Mouse (Mus musculus): Measurements from ENCODE around the gene Mpp4. TPM values are rescaled to one million over a fixed set of nuclear protein-coding genes. Genes with fewer than 3 reads are reported as not detected.

Mpp4 gene
- 0.11 TPM in 1 of 2 replicates, not detected in the other for total RNA-seq (2015)
- not detected in 2 replicates for total RNA-seq (2017)

DNA sequence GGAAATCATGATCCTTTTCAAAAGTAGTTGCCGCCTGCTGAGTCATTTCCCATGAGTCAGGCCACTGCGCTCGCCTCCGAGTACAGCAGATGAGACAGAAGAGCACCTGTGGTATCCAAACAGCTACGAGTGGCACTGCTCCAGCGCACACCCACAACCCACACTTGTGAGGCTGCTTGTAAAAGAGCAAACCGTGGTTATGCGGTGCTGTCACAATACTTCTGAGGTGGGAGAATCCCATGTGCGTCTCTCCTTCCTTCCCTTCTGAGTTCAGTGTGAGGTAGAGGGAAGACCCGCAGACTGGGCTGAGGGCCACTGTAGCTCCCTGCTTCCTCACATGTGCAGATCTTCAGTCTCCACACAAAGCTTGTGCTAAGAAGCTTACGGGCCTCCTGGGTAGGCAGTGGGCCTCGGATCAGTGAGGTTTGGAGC lies at the start of gene Mpp4:
Gene Mpp4 (minus strand): TSS at position 360 of the 432 bp plus-strand sequence.
- ATAC-seq (ENCODE audit: poor library complexity, severe bottlenecking): peak; percentile 59

DNA sequence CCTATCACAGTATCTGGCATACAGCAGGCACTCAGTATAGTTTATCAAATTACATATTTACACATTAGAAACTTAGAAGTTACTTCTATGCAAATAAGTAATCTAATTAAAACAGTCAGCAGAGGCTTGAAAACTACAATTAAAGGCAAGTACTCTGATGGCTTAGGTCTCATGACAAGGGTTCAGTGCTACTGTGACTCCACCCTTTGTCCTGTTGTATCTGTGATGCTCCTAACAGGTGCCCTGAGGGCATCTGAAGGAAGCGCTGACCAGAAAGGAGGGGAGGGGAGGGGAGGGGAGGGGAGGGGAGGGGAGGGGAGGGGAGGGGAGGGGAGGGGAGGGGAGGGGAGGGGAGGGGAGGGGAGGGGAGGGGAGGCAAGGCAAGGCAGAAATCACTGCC lies 49.8 kb upstream of the Mpp4 start:
- no peak for ATAC-seq (ENCODE audit: poor library complexity, severe bottlenecking)

DNA sequence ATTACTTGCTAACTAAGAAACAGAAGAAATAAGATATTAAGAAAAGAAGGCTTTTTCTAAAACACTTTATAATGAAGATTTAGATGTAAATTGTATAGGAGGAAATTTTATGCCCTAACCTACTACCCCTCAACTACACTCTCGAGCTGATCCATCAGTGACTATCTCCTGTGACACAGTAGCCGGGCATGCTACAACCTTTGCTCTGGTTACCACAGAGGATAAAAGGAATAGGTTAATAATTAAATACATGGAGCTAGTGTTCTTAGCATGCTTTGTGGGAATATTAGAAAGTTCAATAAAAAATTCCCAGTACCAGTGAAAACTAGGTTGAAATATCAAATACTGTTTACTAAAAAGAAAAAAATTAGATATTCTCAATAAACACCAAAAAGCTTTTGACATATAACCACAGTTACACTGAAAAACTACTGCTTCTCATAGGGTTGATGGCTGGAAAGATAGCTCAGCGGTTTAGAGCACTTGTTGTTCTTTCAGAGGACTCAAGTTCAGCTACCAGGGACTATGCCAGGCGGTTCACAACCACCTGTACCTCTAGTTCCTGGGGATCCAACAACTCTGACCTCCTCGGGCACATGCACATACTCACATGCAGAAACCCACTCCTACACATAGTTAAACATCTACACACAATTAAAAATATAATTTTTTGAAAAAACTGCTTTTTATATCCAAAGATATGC lies 49.0 kb upstream of the Mpp4 start:
- no peak for ATAC-seq (ENCODE audit: poor library complexity, severe bottlenecking)

DNA sequence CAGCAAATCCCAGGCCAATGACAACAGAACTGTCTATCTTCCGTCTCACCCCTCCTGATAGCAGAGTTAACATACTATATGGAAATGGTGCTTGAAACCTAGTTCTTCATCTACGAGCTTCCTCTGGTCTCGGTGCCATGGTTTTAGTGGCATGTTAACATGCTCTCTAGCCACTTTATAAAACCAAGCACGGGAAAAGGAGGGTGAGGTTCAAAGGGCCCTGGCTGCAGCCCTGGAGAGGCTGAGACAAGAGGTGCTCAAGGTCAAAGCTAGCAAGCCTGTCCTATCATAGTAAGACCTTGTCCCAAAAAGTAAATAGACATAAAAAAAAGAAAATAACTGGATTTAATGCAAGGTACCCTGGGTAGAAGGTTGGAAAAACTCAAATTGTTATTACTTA lies 48.5 kb upstream of the Mpp4 start:
- no peak for ATAC-seq (ENCODE audit: poor library complexity, severe bottlenecking)

- no peak for ATAC-seq (ENCODE audit: poor library complexity, severe bottlenecking)
These were observed 45.1 kb upstream of the Mpp4 start for GRCm38 (mm10) chr1:59208331-59208730.

DNA sequence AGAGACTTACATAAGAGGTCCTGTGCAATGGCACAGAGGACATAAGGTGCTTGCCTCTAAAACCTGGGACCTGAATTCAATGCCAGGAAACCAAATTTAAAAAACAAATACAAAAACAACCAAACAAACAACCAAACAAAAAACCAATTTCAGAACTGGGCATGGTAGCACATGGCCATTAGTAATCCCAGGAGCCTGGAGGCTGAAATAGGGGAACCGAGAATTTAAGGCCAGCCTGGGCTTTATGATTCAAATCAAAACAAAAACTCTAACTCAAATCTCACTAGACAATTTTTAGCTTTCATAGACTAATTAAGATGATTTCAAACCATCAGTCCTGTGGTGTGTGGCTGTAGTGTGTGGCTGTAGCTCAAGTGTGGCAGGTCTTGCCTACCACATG lies 41.3 kb upstream of the Mpp4 start:
- ATAC-seq (ENCODE audit: poor library complexity, severe bottlenecking): no peak

- no peak for ATAC-seq (ENCODE audit: poor library complexity, severe bottlenecking)
These were observed 39.2 kb upstream of the Mpp4 start for GRCm38 (mm10) chr1:59202367-59202766.

DNA sequence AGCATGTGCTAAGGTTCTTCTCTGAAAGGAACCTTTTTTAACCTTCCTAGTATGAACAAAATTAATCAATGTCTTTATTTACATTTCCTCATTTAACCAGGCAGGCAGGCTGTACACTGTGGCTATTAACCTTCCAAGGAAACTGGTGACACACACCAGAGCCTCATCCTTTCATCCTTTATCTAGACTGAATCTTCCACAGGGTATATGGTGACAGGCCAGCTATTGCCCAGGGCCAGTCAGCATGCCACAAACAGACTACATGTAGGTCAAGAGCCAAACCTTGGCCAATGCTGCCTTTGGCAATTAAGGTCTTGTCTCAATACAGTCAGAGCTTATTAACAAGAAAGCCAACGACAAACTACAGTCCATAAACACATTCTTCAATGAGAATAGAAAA lies 38.4 kb upstream of the Mpp4 start:
- no peak for ATAC-seq (ENCODE audit: poor library complexity, severe bottlenecking)

- no peak for ATAC-seq (ENCODE audit: poor library complexity, severe bottlenecking)
These were observed 37.8 kb upstream of the Mpp4 start for GRCm38 (mm10) chr1:59200960-59201359.

- no peak for ATAC-seq (ENCODE audit: poor library complexity, severe bottlenecking)
These were observed 31.8 kb upstream of the Mpp4 start for GRCm38 (mm10) chr1:59194979-59195378.

GRCm38 (mm10) chr1:59187786-59188185 lies 24.6 kb upstream of the Mpp4 start:
- ATAC-seq (ENCODE audit: poor library complexity, severe bottlenecking): no peak

DNA sequence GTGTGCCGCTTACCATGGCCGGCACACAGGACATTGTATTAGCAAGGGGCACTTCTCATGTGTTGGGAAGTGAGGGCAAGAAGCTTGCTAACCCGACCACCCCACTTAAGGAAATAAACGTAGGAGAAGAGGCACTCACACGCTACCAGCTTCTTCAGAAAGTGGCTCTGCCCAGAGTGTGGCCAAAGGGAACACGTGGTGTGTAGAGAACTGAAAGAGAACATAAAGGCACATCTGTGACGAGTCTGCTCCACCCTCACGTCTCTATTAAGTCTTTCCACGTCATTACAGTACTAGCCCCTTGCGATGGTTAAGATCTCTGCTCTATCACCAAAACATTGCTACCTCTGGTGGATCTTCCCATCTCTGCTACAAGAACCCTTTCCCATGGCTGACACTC lies 23.1 kb upstream of the Mpp4 start:
- ATAC-seq (ENCODE audit: poor library complexity, severe bottlenecking): no peak

- ATAC-seq (ENCODE audit: poor library complexity, severe bottlenecking): no peak
These were observed 22.2 kb upstream of the Mpp4 start for GRCm38 (mm10) chr1:59185410-59185809.

GRCm38 (mm10) chr1:59183045-59183444 lies 19.9 kb upstream of the Mpp4 start:
- ATAC-seq (ENCODE audit: poor library complexity, severe bottlenecking): no peak

DNA sequence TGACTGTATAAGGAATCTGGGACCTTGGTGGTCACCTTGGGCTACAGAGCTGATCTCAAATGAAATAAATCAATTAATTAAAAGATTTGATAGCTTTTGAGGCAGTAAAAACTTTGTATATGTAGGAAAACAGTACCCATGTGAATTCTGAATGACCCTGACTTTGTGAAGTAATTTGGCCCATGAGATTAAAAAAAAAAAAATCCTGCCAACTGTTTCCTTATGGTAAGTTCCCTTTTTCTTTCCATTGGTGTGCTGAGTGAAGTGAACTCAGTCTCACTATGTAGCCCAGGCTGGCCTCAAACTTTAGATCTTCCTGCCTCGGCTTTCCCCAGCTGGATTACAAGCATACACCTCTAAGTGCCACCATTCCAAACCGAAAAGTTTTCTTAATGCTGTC lies 19.2 kb upstream of the Mpp4 start:
- ATAC-seq (ENCODE audit: poor library complexity, severe bottlenecking): no peak

GRCm38 (mm10) chr1:59180003-59180402 lies 16.8 kb upstream of the Mpp4 start:
- ATAC-seq (ENCODE audit: poor library complexity, severe bottlenecking): no peak

- no peak for ATAC-seq (ENCODE audit: poor library complexity, severe bottlenecking)
These were observed 15.2 kb upstream of the Mpp4 start for GRCm38 (mm10) chr1:59178401-59178800.

DNA sequence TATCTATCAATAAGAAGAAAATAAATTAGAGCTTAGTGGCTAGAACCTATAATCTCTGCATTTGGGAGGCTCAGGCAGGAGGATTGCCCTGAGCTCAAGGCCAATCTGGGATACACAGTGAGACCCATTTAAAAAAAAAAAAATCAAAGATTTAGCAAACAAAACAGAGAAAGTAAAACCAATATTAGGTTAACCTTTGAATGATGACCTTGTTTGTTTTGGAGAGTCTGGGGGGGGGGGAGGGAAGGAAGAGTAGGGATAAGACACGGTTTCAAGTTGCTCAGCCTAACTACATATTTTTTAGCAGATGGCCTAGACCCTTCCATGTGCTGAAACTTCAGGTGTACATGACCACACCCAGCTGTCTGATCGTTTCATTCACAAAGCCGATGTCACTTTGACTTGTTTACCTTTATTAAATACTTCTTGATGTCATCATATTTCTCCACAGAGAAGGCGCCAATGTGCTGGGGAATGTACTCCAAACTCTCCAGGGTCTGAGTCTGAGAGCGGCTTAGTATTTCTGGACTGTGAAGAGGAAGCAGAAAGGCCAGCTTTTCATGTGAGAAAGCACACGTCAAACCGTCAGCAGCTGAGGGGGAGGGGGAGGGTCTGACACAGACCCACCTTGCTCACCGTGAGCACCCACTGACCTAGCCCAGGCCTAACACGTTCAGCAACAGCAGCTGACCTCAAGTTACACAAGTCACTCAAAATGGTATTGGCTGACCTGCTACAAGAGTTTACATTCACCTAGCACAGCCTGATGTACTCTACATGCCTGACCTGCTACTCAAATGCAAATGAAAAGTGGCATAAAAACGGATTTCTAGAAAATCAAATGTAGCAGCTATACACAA lies 11.6 kb upstream of the Mpp4 start:
- no peak for ATAC-seq (ENCODE audit: poor library complexity, severe bottlenecking)

DNA sequence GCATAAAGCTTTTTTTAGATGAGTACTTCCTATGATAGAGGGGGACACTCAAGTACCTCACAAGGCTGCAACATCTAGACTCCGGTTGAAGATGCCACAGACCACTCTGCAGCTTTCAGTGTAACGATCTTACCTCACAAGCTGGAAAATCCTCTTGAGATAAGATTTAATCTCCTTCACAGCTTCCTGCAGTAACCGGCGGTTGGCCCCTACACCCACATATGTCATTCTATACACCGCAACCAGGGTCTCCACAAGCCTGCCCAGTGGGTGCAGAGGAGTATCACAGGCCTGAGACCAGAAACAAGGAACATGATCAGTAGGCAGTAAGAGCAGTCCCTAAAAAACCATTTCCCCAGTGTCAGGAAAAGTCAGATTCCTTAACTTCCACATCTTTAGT lies 9.8 kb upstream of the Mpp4 start:
- ATAC-seq (ENCODE audit: poor library complexity, severe bottlenecking): peak; percentile 55

- ATAC-seq (ENCODE audit: poor library complexity, severe bottlenecking): peak; percentile 53; the same call in 1 of the 2 replicates
These were observed 8.7 kb upstream of the Mpp4 start for GRCm38 (mm10) chr1:59171875-59172274.

DNA sequence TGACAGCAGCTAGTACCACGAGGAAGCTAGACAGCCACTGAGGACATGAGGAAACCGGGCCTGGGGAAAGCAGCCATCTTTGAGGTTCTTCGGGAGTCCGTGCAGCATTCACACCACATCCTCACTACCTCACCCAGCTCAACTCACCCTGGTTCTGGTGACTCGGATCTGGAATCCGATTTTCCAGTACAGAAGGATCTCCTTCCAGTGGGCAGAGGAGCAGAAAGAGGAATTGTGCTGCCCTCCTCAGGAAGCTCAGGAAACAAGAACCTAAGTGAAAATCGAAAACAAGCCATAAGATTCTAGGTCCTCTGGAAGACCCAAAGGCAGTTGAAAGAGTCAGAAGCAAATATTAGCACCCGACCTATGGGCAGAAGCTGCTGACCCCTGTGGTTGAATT lies 7.1 kb upstream of the Mpp4 start:
- ATAC-seq (ENCODE audit: poor library complexity, severe bottlenecking): no peak

- ATAC-seq (ENCODE audit: poor library complexity, severe bottlenecking): no peak
These were observed 6.4 kb upstream of the Mpp4 start for GRCm38 (mm10) chr1:59169586-59169985.

Measured in megakaryocyte, adult 5-6 weeks (primary cell).